Mouse (Mus musculus): Measurements from ENCODE around the gene Gm20388.

GRCm38 (mm10) chr8:120232398-120232797 is 321.8 kb downstream of the Gm20388 start:
- TF ChIP-seq CTCF (IDR thresholded peaks at IDR 0.05; ENCODE audit: low read depth) (no peak), EP300 (optimal IDR thresholded peaks at IDR 0.05) (no peak)
